Mouse (Mus musculus) lung, adult 2 months (tissue): ENCODE results near the gene E2f6.

Source experiments
- CTCF ChIP-seq: fragments of 200-500 bp; IDR thresholded peaks from 2 replicates; pipeline ENCODE4 v1.5.1; 2011; ENCODE audit warnings: mild to moderate bottlenecking, low read length, control low read depth; ENCODE audit not compliant: insufficient read depth
- POLR2A ChIP-seq: fragments of 200-500 bp; IDR thresholded peaks from 2 replicates; pipeline ENCODE4 v1.6.1; 2011; ENCODE audit warnings: low read depth, mild to moderate bottlenecking, control low read depth, low read length, borderline replicate concordance; ENCODE audit errors: extremely low read depth

DNA sequence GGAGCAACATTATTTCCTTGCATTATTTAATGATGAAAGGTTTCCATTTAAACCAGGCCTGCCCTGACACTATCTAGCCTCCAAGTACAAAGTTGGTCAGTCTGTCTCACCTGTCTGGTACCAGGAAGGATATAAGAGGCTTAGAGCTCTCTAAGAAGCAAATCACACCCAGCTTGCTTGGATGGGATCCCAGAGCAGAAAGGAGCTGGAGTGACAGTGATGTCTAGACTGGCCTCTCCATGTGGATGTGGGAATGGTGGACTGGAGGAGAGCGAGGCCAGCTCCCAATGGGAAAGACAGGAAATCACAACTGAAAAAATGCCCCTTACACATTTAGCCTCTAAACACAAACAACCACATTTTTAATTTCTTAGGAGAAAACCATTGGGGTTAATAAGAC is 12.9 kb downstream of the E2f6 start:
- no peak for TF ChIP-seq CTCF
- no peak for TF ChIP-seq POLR2A
